Mouse (Mus musculus): ENCODE data around the gene Meis1.

The Meis1 gene

GRCm38 (mm10) chr11:19014441-19015161 is 4.2 kb downstream of the Meis1 start:
- no peak for DNase-seq (ENCODE audit: low spot score in 2 of 2)

GRCm38 (mm10) chr11:19014113-19014440 is 4.7 kb downstream of the Meis1 start:
- DNase-seq (ENCODE audit: low spot score in 2 of 2), result no peak

DNA sequence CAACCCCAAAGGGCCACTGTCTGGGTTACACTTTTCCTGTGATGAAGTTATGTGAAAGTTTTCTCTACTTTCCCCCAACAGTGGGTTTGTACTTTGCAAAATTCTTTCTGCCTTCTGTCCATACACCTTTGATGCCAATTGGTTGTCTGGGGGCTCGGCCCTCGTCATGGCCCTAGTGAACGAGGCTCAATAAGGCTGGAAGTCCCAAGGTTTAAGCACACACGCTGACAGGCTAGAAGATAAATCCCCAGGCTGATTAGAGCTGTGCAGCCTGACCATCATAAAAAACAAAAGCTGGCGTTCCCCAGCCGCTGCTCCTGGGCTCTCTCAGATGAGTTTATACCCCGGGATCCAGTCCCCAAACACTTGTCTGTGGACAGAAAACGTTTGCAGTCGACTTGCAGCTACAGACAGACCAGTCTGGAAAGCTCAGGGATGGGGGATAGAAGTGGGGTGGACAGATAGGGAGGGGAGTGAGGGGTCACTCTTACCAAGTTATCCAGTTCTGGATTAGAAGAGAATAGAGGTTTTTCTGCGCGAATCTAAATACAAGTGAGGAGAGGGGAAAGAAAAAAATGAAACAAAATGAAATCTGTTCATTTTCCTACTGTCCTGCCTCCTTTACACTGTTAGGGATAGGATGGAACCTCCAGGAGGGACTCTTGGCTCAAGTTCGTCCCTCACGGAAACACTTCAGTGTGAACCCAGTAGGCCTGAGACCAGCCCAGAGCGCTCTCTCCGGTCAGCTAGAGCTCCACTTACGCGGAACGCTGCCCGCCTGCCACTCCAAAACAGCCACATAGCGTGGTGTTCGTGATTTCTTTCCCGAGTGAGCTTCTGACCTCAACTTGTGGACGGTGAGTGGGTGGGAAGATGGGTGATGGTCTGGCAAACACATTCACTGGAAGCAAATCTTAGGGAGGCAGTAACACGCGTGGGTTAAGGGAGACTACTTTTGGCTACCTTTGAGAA is 5.4 kb downstream of the Meis1 start:
- DNase-seq (ENCODE audit: low spot score in 2 of 2), result no peak

DNA sequence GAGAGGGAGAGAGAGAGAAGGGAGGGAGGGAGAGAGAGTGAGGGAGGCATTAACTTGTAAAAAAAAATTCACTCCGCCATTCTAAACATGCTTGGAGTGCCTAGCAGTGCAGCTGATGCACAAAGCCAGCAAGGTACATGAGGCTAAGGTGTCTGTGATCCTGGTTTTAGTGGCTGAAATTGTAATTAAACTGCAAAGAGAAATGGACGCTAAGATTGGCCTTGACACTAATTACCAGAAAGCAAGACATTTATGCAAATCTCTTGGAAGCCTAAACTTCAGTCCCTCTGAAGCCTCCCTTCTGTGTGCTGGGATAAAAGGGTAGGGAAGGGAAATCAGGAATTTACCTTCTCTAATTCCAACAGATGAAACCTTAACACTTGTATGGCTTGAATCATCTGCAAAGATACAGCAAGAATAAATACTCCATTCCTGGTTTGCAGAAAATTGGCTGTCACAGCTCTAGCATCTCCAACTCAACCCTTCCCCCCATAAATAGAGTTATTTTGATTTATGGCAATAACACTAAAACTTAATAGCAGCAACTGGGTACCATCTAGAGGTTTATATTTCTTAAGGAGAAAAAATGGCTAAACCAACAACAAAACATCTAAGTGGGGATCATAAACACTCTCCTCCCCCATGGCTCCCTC is 6.2 kb downstream of the Meis1 start:
- no peak for DNase-seq (ENCODE audit: low spot score in 2 of 2)

DNA sequence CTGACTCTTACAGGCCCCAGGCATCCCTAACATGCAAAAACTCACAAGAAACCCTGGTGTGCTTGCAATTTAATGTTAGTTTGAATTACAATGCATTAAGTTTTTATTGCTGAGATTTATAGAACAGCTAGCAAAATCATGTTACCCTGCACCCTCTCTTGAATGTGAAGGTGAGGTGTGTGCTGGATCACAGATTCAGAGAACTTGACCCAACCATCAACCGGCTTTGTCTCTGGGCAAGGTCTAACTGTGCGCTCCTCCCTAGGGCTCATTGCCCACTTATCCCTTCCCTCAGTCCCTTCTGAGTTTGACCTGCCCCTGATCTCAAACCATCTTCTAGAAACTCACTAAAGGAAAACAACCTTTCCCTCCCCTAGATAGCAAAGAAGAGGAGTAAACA is 6.8 kb downstream of the Meis1 start:
- no peak for DNase-seq (ENCODE audit: low spot score in 2 of 2)

DNA sequence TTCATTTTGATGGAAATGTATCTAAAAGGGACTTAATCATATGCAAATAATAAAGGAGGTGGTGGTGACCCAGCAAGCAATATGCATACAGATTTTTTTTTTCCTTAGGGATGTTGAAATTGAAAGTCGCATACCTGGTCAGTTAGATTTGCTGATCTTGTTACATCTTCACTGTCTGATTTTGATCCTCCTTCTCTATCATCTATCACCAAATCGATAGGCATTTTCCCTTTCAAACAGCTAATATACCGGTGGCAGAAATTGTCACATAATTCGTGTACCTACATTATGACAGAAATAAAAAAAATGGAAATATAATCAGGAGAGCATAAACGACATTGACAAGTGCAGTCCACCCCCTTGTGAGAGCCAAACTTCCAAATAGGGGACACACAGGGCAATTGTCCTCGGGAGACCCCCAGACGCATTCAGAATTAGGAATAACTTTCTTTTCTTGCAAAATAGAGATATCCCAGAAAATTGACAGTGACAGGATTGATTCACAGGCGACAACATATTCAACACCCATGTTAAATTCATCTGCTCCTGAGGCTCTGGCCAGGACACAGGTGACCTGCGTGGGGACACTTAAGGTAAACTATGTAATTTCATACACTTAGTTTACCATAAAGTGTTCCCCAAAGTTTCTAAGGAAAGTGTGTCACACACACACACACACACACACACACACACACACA is 7.5 kb downstream of the Meis1 start:
- no peak for DNase-seq (ENCODE audit: low spot score in 2 of 2)

DNA sequence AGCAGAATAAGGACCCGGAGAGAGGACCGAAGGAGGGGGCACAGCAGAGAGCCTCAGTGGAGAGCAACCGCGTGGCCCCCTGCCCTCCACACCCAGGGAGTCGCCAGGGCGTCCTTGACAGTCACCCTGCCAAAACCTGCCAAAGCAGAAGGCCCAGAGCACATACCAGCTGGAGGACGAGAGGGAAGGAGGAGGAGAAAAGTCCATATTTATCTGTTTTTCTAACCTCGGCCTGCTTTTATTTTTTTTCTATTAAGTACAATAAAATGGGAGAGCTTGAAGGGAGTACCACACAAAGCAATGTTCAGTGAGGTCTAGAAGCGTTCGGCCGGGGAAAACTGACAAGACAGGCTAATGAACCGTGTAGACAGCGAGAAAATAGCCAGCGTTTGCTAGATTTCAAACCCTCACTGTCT is 8.4 kb downstream of the Meis1 start:
- no peak for DNase-seq (ENCODE audit: low spot score in 2 of 2)

GRCm38 (mm10) chr11:19009536-19010395 is 9.0 kb downstream of the Meis1 start:
- DNase-seq (ENCODE audit: low spot score in 2 of 2), result no peak

DNA sequence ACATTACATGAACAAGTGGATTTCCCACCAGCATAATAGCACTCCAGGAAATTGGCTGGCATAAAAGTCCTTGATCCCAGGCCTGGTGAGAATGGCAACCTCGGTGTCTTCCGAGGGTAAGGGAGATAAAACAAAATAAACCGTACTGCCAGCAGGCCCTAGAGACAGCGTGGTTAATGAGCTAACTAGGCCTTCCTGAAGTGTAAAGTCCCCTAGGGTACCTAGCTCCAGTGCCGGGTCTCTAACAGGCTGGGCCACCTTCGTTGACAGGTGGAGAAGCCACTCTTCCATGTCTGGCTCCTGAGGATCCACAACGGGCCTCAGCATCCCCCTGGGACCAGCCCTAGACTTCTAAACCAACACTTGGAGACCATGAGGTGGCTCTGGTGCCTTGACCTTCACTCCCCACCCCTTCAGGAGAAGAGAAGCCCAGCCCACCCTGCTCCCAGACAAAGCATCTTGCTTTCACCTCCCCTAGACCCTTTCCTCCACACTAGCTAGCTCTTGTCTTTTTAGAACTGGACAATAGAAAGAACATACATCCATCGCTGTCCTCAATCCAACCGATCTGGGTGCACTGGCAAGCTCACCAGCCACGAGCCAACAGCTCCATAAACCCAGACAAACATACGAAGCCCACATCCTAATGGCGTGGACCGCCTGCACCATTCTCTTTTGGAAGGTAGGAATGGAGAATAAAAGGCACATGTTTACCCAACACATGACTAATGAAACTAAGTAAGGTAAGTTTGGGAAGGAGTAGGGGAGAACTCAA is 10.0 kb downstream of the Meis1 start:
- DNase-seq (ENCODE audit: low spot score in 2 of 2), result no peak

GRCm38 (mm10) chr11:19007541-19008424 is 11.0 kb downstream of the Meis1 start:
- no peak for DNase-seq (ENCODE audit: low spot score in 2 of 2)

- DNase-seq (ENCODE audit: low spot score in 2 of 2), result no peak
Measured at GRCm38 (mm10) chr11:19007068-19007467, 11.7 kb downstream of the Meis1 start.

DNA sequence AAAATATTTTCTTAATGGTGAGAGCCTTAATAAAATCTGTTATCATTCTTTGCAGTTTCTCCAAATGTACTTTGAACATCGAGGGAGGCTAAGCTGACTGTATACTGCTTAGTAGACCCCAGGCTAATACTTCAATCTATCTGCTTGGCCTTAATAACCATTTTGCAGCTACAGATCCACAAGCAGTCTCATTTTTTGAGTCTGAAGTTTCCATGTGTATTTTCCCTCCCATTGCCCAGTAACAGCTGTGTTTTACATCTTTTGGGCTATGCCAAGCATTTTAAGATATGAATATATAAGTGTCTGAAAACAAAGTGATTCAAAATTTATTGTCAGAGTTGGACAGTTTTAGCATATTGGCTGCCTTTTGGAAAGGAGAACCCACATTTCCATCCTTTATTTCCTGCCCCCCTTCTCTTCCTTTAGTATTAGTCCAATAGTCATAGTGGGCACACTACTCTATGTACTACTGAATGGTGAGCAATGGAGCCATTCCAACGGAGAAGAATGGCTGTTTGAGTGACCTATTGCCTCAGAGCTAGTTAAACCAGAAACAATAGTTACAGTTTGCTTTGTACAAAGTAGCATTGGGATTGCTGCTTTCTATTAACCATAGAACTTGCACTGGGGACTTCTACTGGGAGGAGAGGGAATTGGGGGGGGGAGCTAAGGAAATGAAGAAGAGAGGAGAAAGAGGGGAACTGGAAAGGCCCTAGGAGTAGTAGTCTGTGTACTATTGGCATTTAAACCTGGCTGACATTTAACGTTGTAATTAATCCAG is 12.7 kb downstream of the Meis1 start:
- no peak for DNase-seq (ENCODE audit: low spot score in 2 of 2)

DNA sequence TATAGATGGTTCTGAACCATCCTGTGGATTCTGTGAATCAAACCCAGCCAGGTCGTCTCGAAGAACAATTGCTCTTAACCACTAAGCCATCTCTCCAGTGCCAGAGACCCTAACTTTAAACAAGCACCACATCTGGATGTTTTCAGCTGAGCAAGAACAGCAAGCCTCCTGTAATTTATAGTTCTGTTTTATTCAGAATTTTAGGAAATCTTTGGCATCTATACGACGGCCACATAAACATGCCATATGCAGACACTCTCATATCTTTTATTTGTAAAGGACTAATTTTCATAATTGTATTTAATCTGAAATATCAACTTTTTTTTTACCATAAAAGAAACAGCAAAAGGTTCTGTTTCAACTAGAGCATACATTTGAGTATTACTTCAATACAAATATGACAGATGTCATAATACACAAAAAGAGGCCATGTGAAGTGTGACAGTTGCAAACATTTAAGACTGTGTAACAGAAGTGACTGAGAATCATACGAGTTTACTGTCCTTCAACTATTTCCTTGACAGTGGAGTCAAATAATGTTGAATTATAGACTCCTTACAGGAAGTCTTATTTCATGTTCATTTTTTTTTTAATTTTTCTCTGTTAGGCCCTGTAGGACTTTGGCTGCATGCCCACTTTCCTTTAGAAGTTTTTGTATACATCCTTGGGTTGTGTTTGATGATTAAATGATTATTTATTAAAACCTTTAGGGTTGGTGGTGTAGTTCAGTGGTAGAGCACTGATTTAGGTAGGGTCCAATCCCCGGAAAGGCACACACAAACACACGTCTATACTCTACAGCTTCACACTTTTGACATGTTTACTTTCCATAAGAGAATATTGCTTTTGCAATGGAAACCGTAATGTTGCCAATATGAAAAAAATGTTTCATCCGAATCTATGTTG is 13.5 kb downstream of the Meis1 start:
- DNase-seq (ENCODE audit: low spot score in 2 of 2), result no peak

- no peak for DNase-seq (ENCODE audit: low spot score in 2 of 2)
Measured at GRCm38 (mm10) chr11:19003066-19003465, 15.7 kb downstream of the Meis1 start.

DNA sequence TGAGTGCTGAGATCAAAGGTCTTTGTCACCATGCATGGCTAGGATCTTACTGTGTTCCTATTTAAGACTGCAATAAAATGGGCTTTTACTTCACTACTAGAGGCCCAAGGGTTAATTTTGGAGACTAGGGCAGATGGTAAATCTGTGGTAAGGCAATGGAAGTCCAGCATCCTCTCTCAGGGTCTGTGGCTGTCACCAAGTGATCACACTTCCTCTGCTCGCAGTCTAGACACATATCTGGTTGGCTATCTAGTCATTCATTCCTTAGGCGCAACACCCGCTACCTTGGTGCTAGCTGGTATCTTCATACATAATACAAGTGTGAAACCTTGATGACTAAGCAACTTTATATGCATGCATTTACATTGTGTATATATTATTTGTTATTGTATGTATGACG is 22.0 kb downstream of the Meis1 start:
- no peak for DNase-seq (ENCODE audit: low spot score in 2 of 2)

GRCm38 (mm10) chr11:18996289-18996688 is 22.5 kb downstream of the Meis1 start:
- DNase-seq (ENCODE audit: low spot score in 2 of 2), result no peak

DNA sequence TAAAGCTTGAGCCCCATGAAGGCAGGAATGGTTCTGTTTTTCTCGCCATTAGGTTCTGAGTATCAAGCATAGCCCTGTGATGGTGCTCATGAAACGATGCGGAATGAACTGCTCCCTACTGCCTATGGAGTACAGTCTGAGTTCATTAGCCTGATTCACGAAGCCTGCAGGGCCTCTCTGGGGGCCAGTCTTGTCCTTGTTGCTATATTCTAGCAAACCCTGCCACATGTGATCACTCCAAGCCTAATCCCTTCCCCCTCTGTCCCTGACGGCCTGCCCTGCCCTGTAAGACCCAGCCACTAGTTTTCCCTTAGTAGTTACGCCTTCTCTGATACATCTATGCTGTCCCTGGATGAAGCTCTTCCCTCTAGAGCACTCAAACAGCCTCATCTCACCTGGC is 26.0 kb downstream of the Meis1 start:
- no peak for DNase-seq (ENCODE audit: low spot score in 2 of 2)
